Mouse (Mus musculus) MEL (cell line): ENCODE results near the gene Omd. TPM values are rescaled to one million over a fixed set of nuclear protein-coding genes. Genes with fewer than 3 reads are reported as not detected.

Experiments
- DNase-seq: peaks from one replicate; pipeline ENCODE4 v3.0.0; 2011; ENCODE audit warnings: low read depth, low spot score
- H3K27ac ChIP-seq: 2 replicates; pipeline ENCODE4 v1.5.1; 2012; ENCODE audit warnings: low read depth, mild to moderate bottlenecking, control low read depth, low read length, moderate library complexity; ENCODE audit not compliant: control insufficient read depth
- H3K27me3 ChIP-seq, 2 experiments: fragments of 150-350 bp in 1 of 2; sonication (generic) in 1 of 2; 2 replicates each; pipeline ENCODE4 v1.6.1; 2012; ENCODE audit warnings: low read length in 2 of 2, mild to moderate bottlenecking in 2 of 2, improper control_type of control experiment in 1 of 2, moderate library complexity in 1 of 2; ENCODE audit not compliant: insufficient read depth in 2 of 2, control insufficient read depth in 1 of 2
- H3K36me3 ChIP-seq, 2 experiments: 2 replicates each; pipeline ENCODE4 v1.6.1; 2012 to 2014; ENCODE audit warnings: low read length in 2 of 2, improper control_type of control experiment in 1 of 2, inconsistent platforms in 1 of 2, mild to moderate bottlenecking in 1 of 2; ENCODE audit not compliant: insufficient read depth in 2 of 2, control insufficient read depth in 1 of 2
- H3K4me1 ChIP-seq, 2 experiments: fragments of 150-350 bp in 1 of 2; sonication (generic) in 1 of 2; 2 replicates each; pipeline ENCODE4 v1.6.1; 2012; ENCODE audit warnings: low read length in 2 of 2, improper control_type of control experiment in 1 of 2, mild to moderate bottlenecking in 1 of 2; ENCODE audit not compliant: insufficient read depth in 2 of 2, control insufficient read depth in 1 of 2
- H3K4me3 ChIP-seq, 2 experiments: fragments of 150-350 bp in 1 of 2; sonication (generic) in 1 of 2; 2 replicates each; pipeline ENCODE4 v1.5.1; 2012; ENCODE audit warnings: low read depth in 2 of 2, low read length in 2 of 2, mild to moderate bottlenecking in 2 of 2, moderate library complexity in 2 of 2, control low read depth in 1 of 2, improper control_type of control experiment in 1 of 2; ENCODE audit not compliant: control insufficient read depth in 1 of 2, insufficient read depth in 1 of 2
- H3K79me2 ChIP-seq: 2 replicates; pipeline ENCODE4 v1.6.1; 2012; ENCODE audit warnings: mild to moderate bottlenecking, low read length, moderate library complexity; ENCODE audit not compliant: control insufficient read depth, poor library complexity, insufficient read depth
- H3K9ac ChIP-seq: 2 replicates; pipeline ENCODE4 v1.6.1; 2012; ENCODE audit warnings: low read depth, mild to moderate bottlenecking, control low read depth, low read length, moderate library complexity; ENCODE audit not compliant: control insufficient read depth, poor library complexity, severe bottlenecking
- H3K9me3 ChIP-seq: fragments of 150-350 bp; sonication (generic); replicated peaks from 2 replicates; pipeline ENCODE4 v1.6.1; 2012; ENCODE audit warnings: mild to moderate bottlenecking, low read length, improper control_type of control experiment, moderate library complexity; ENCODE audit not compliant: insufficient read depth
- CTCF ChIP-seq, 3 experiments: IDR thresholded peaks in 2 of 3; conservative IDR thresholded peaks in 1 of 3; 2 replicates each; pipeline ENCODE4 v1.5.1; 2011 to 2012; ENCODE audit warnings: low read length in 3 of 3, low read depth in 2 of 3, mild to moderate bottlenecking in 2 of 3, improper control_type of control experiment in 1 of 3, inconsistent platforms in 1 of 3, mixed read lengths in 1 of 3, moderate library complexity in 1 of 3; ENCODE audit not compliant: control insufficient read depth in 1 of 3, insufficient read depth in 1 of 3, poor library complexity in 1 of 3, severe bottlenecking in 1 of 3
- ELF1 ChIP-seq: IDR thresholded peaks from 2 replicates; pipeline ENCODE4 v1.6.1; 2014; ENCODE audit warnings: low read depth, mild to moderate bottlenecking, inconsistent platforms, low read length, improper control_type of control experiment, moderate library complexity
- EP300 ChIP-seq, 2 experiments: IDR thresholded peaks; 2 replicates each; pipeline ENCODE4 v1.6.1; 2011; ENCODE audit warnings: improper control_type of control experiment in 2 of 2, low read length in 2 of 2, low read depth in 1 of 2, mild to moderate bottlenecking in 1 of 2
- GABPA ChIP-seq: IDR thresholded peaks from 2 replicates; pipeline ENCODE4 v1.6.1; 2012; ENCODE audit warnings: low read depth, mild to moderate bottlenecking, inconsistent platforms, low read length, improper control_type of control experiment, moderate library complexity
- GATA1 ChIP-seq: IDR thresholded peaks from 2 replicates; pipeline ENCODE4 v1.6.1; 2011; ENCODE audit warnings: low read depth, low read length, improper control_type of control experiment
- HCFC1 ChIP-seq: IDR thresholded peaks from 2 replicates; pipeline ENCODE4 v1.6.1; 2012; ENCODE audit warnings: low read depth, mild to moderate bottlenecking, inconsistent platforms, low read length, improper control_type of control experiment, moderate library complexity
- JUND ChIP-seq: IDR thresholded peaks from 2 replicates; pipeline ENCODE4 v1.6.1; 2011; ENCODE audit warnings: low read depth, mild to moderate bottlenecking, improper control_type of control experiment, low read length
- KAT2A ChIP-seq: conservative IDR thresholded peaks from 2 replicates; pipeline ENCODE4 v1.6.1; 2012; ENCODE audit warnings: low read depth, low read length, improper control_type of control experiment, inconsistent platforms
- MAFK ChIP-seq: IDR thresholded peaks from 2 replicates; pipeline ENCODE4 v1.6.1; 2011; ENCODE audit warnings: low read depth, mild to moderate bottlenecking, low read length, improper control_type of control experiment, borderline replicate concordance
- MAX ChIP-seq: IDR thresholded peaks from 2 replicates; pipeline ENCODE4 v1.6.1; 2011; ENCODE audit warnings: low read length, improper control_type of control experiment
- MAZ ChIP-seq: IDR thresholded peaks from 2 replicates; pipeline ENCODE4 v1.6.1; 2012; ENCODE audit warnings: low read depth, mild to moderate bottlenecking, inconsistent platforms, low read length, improper control_type of control experiment
- MEF2A ChIP-seq: IDR thresholded peaks from 2 replicates; pipeline ENCODE4 v1.6.1; 2014; ENCODE audit warnings: low read depth, mild to moderate bottlenecking, inconsistent platforms, low read length, improper control_type of control experiment; ENCODE audit not compliant: poor library complexity, insufficient replicate concordance, severe bottlenecking; ENCODE audit errors: extremely low read depth
- MYC ChIP-seq: IDR thresholded peaks from 2 replicates; pipeline ENCODE4 v1.6.1; 2011; ENCODE audit warnings: low read depth, mild to moderate bottlenecking, low read length, improper control_type of control experiment, moderate library complexity
- NELFE ChIP-seq: IDR thresholded peaks from 2 replicates; pipeline ENCODE4 v1.6.1; 2011; ENCODE audit warnings: low read depth, low read length, improper control_type of control experiment
- POLR2A ChIP-seq, 2 experiments: IDR thresholded peaks; 2 replicates each; pipeline ENCODE4 v1.6.1; 2011 to 2012; ENCODE audit warnings: low read length in 2 of 2, mild to moderate bottlenecking in 2 of 2, control low read depth in 1 of 2, improper control_type of control experiment in 1 of 2, low read depth in 1 of 2, moderate library complexity in 1 of 2; ENCODE audit not compliant: control insufficient read depth in 1 of 2, insufficient read depth in 1 of 2, poor library complexity in 1 of 2
- SIN3A ChIP-seq: IDR thresholded peaks from 2 replicates; pipeline ENCODE4 v1.6.1; 2012; ENCODE audit warnings: low read length, improper control_type of control experiment, inconsistent platforms
- SMC3 ChIP-seq: IDR thresholded peaks from 2 replicates; pipeline ENCODE4 v1.6.1; 2011; ENCODE audit warnings: low read depth, low read length, improper control_type of control experiment
- TBP ChIP-seq: IDR thresholded peaks from 2 replicates; pipeline ENCODE4 v1.8.0; 2011; ENCODE audit warnings: low read depth, low read length, improper control_type of control experiment
- TCF12 ChIP-seq: IDR thresholded peaks from 2 replicates; pipeline ENCODE4 v1.6.1; 2014; ENCODE audit warnings: low read depth, mild to moderate bottlenecking, inconsistent platforms, low read length, improper control_type of control experiment, moderate library complexity
- USF2 ChIP-seq, 2 experiments: IDR thresholded peaks; 2 replicates each; pipeline ENCODE4 v1.6.1; 2011 to 2012; ENCODE audit warnings: improper control_type of control experiment in 2 of 2, low read length in 2 of 2, borderline replicate concordance in 1 of 2, inconsistent platforms in 1 of 2, low read depth in 1 of 2, mild to moderate bottlenecking in 1 of 2; ENCODE audit not compliant: insufficient read depth in 1 of 2
- polyA plus RNA-seq, 2 experiments: library from polyadenylated mRNA; stranded (reverse) in 1 of 2; unstranded in 1 of 2; fragments of >175 nt in 1 of 2; fragments of >200 nt in 1 of 2; gene quantifications; 2 replicates each; pipeline versions ENCODE4 v1.2.1 to v1.2.4; 2012; ENCODE audit warnings: low replicate concordance in 2 of 2, low read depth in 1 of 2; ENCODE audit not compliant: insufficient read length in 2 of 2, insufficient read depth in 1 of 2, missing spikeins in 1 of 2
- total RNA-seq: library from RNA; depleted of rRNA; stranded (reverse); fragments of 300-350 nt; gene quantifications from 2 replicates; pipeline ENCODE4 v1.2.3, GENCODE M21; 2012; rRNA removed

Gene Omd
- total and polyA plus RNA-seq, 3 experiments: 0.04 to 4.1 TPM; not detected in 1

DNA sequence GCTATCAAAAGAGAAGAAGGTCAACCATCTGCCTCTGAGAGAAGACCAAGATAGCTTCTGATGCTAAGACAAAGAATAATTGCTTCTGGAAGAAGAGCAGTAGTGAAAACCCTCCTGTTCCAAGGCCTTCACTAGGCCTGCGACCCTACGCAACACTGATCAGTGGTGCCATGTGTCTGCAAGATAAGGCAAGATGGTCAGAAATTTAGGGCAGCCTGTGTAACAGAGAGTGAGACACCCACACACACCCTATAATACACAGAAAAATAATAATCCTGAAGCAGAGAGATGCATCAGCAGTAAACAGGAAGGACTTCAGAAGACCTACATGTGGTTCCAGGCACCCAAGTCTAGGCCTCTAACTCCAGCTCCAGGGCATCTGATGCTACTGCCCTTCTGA, 57.7 kb downstream of the Omd start:
- no peaks in the 10 kb centered on the region for H3K27me3 ChIP-seq
- TF ChIP-seq SIN3A (no peak), JUND (no peak), MAX (no peak), HCFC1 (no peak), MEF2A (no peak), TCF12 (no peak), MAZ (no peak), MAFK (no peak), CTCF (IDR thresholded peaks at IDR 0.05 in 2 of 3, conservative IDR thresholded peaks at IDR 0.05 in 1 of 3; ENCODE audit: control insufficient read depth in 1 of 3, insufficient read depth in 1 of 3, low read depth in 2 of 3, low read length in 3 of 3, poor library complexity in 1 of 3, severe bottlenecking in 1 of 3) (no peak), POLR2A (IDR thresholded peaks at IDR 0.05; ENCODE audit: control insufficient read depth in 1 of 2, insufficient read depth in 1 of 2, low read depth in 1 of 2, low read length in 2 of 2, poor library complexity in 1 of 2) (no peak), EP300 (IDR thresholded peaks at IDR 0.05; ENCODE audit: low read depth in 1 of 2, low read length in 2 of 2) (no peak), SMC3 (no peak), KAT2A (no peak), GABPA (no peak), GATA1 (no peak), ELF1 (no peak), MYC (no peak), USF2 (IDR thresholded peaks at IDR 0.05; ENCODE audit: borderline replicate concordance in 1 of 2, insufficient read depth in 1 of 2, low read depth in 1 of 2, low read length in 2 of 2) (no peak), TBP (no peak), NELFE (no peak)
- TF ChIP-seq, all 39 proteins: peak for 0
- Histone ChIP-seq H3K79me2 (no peaks in the 10 kb centered on the region), H3K9ac (no peak overlapping the region), H3K9me3 (no peaks in the 10 kb centered on the region), H3K4me1 (no peaks in the 10 kb centered on the region; a peak in 1 of 4 replicates), H3K36me3 (no peaks in the 10 kb centered on the region; a peak in 1 of 4 replicates), H3K27ac (no peak overlapping the region), H3K4me3 (no peak overlapping the region)
- DNase-seq: no peak

Other genes starting within 250 kb of the Omd start
- gene Bicd2, start 240.9 kb upstream of the Omd start, total RNA-seq: 18.0 and 21.8 TPM in 2 replicates
- gene Bicd2, start 240.9 kb upstream of the Omd start, polyA plus RNA-seq: 10 to 100 TPM in 1 of 2 experiments, not detected in 1; 22.6 TPM
- 18.5 and 19.6 TPM in 2 replicates for gene Ippk, start 161.2 kb upstream of the Omd start, total RNA-seq
- gene Ippk, start 161.2 kb upstream of the Omd start, polyA plus RNA-seq: 10 to 100 TPM in 1 of 2 experiments, not detected in 1; 14.0 TPM
- 0.26 and 0.31 TPM in 2 replicates for gene Tes3-ps, start 89.1 kb upstream of the Omd start, total RNA-seq
- gene Tes3-ps, start 89.1 kb upstream of the Omd start, polyA plus RNA-seq: under 1 TPM in 1 of 2 experiments, not detected in 1; 0.68 TPM
- 0.04 and 0.07 TPM in 2 replicates for gene Ecm2, start 77.7 kb upstream of the Omd start, total RNA-seq
- gene Ecm2, start 77.7 kb upstream of the Omd start, polyA plus RNA-seq: under 1 TPM in 1 of 2 experiments, not detected in 1; 0.08 TPM
- gene Aspn, start 38.0 kb upstream of the Omd start, total RNA-seq: not detected in 2 replicates
- gene Aspn, start 38.0 kb upstream of the Omd start, polyA plus RNA-seq: under 1 TPM in 1 of 2 experiments, not detected in 1; 0.04 TPM
- 0.04 TPM in 1 of 2 replicates, not detected in the other for gene Ogn, start 25.6 kb downstream of the Omd start, total RNA-seq
- under 1 TPM in 1 of 2 experiments, not detected in 1; 0.06 TPM for gene Ogn, start 25.6 kb downstream of the Omd start, polyA plus RNA-seq
- 16.2 and 17.9 TPM in 2 replicates for gene Cenpp, start 70.3 kb downstream of the Omd start, total RNA-seq
- 10 to 100 TPM in 1 of 2 experiments, not detected in 1; 13.2 TPM for gene Cenpp, start 70.3 kb downstream of the Omd start, polyA plus RNA-seq
- gene Nol8, start 70.6 kb downstream of the Omd start, total RNA-seq: 23.6 and 26.2 TPM in 2 replicates
- gene Nol8, start 70.6 kb downstream of the Omd start, polyA plus RNA-seq: 100 to 1,000 TPM in 1 of 2 experiments, 10 to 100 TPM in 1; 20.1 to 484 TPM
- 86.4 and 115 TPM in 2 replicates for gene Iars, start 99.6 kb downstream of the Omd start, total RNA-seq
- 1,000 to 10,000 TPM in 1 of 2 experiments, 100 to 1,000 TPM in 1; 178 to 4,419 TPM for gene Iars, start 99.6 kb downstream of the Omd start, polyA plus RNA-seq
- not detected in 2 replicates for gene Gm30302, start 216.5 kb downstream of the Omd start, total RNA-seq
- under 1 TPM in 1 of 2 experiments, not detected in 1; 0.19 TPM for gene Gm30302, start 216.5 kb downstream of the Omd start, polyA plus RNA-seq